Mouse (Mus musculus): ENCODE measurements around the gene Gabrg3. TPM values are rescaled to one million over a fixed set of nuclear protein-coding genes. Genes with fewer than 3 reads are reported as not detected.
"Not testable (repeated sequence)": the region's sequence is repeated elsewhere in the genome, so short reads cannot be mapped to it uniquely, and the experiment has no call there.

Gene Gabrg3
- total RNA-seq, 4 experiments from 2014 or later = 0.03 to 0.05 (median 0.03) TPM; not detected in 1

DNA sequence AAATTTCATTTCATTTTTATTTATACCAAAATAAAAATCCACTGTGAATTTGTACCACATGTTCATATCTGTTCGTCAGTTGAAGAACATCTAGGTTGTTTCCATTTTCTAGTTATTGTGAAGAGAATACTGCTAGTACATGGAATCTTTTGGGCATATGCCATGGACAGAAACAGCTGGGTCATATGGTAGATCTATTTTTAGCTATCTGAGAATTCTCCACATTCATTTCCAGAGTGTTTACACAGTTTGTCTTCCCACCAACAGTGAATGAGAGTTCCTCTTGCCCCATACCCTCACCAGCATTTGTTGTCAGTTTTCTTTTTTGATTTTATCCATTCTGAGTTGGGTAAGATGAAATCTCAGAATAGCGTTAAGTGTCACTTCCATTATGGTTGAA, 75.0 kb downstream of the Gabrg3 start:
- peak; percentile 49 for DNase-seq (ENCODE audit: low spot score)

DNA sequence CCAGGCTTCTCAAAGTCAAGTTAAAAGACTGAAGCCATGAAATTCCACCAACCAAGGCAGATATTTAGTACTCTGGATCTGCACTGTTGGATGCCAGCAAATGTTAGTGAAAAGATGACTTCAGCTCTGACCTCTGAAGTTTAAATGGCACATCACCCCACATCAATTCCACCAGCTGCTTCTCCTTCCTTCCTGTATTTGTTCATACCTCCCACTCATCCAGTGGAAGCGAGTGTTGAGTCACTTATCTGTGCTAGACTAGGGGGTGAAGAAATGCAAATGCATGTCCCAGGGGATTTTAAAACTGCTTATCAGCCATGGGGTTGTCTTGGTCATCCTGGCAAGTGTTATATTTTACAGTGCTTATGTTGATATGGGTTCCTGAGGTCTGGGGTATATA, 79.7 kb downstream of the Gabrg3 start:
- no peak for DNase-seq (ENCODE audit: low spot score)

DNA sequence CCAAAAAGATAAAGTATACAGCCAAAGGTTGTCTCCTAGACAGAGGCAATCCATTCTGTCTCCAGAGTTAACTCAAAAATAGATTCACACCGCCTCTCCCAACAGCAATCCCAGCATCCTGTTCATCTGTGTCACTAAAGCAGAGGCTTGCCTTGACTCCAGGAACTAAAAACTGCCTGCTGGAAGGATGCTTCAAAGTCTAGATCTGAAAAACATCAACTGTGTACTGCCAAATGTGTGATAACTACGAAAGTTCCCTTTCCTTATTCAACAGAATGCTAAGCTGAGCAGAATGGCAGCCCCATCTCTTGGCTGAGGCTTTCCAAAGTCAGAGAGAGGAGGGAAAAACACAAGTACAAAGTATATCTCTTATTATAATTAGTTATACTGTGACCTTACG, 90.3 kb downstream of the Gabrg3 start:
- DNase-seq (ENCODE audit: low spot score) = no peak

DNA sequence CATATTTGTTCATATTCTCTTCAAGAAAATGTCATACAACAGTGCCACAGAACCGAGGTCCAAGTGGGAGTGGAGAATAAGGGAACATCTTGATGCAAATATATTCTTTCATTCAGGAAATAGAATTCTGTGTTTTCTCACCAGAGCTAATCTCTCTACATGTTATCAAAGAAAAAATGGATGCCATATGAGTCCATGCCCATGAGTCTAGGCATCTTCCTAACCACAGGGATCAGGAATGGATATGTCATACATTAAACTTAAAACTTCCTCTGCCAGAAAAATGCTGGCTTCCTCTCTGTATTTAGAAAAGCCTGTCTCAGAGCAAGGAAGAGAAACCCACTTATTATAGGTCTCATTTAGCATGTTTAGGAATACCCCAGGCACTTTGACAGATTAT, 92.9 kb downstream of the Gabrg3 start:
- DNase-seq (ENCODE audit: low spot score) = no peak

DNA sequence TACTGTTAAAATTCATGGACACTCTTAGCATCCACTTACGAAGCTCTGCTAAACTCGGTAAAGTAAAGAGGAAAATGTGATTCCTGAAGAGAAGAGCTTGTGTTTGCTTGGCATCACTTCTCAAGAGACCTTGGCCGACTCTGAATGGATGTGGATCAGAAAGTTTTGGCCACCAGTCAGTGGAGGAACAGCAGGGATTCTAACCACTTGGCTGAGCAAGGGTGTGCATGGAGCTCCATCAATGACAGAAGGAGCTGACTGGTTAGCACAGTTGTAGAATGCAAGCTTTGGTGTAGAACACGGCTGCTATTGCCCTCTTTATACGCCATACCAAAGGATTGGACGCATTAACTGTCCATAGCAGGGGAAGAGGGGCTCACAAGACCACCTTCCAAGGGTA, 93.4 kb downstream of the Gabrg3 start:
- no peak for DNase-seq (ENCODE audit: low spot score)

DNA sequence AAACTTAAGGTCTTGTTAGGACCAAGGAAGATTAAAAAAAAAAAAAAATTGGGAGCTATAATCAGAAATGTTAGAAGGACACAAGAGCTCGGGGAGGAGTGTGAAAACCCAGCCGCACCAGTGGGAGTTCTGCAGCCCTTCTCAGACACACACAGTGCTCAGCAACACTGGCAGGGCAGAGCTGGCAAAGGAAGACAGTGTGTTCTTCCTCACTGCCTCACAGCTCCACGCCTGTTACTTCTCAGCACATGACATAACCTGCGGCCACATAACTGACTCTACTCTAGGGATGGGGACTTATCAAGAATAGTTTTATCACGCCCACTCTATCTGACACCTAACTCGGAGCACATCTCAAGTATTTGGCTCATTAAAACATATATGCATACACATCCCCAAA, 103.8 kb downstream of the Gabrg3 start:
- no peak for DNase-seq (ENCODE audit: low spot score)

DNA sequence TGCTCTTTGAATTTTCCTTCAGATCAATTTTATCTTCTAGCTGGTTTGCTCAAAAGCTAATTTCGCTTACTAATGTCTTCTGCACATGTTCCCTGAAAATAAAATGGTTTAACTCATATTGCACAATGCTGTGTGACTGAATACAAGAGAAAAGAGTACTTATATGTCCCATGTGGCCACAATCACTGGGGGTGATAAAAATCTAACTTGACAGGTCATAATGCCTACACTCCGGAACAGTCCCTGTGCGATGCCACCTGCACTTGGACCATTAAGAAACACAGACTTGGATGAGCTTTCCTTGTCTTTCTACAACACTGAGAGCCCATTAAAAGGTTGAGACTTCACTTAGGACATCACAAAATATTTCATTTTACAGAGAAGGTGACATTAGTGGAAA, 108.1 kb downstream of the Gabrg3 start:
- no peak for DNase-seq (ENCODE audit: low spot score)

DNA sequence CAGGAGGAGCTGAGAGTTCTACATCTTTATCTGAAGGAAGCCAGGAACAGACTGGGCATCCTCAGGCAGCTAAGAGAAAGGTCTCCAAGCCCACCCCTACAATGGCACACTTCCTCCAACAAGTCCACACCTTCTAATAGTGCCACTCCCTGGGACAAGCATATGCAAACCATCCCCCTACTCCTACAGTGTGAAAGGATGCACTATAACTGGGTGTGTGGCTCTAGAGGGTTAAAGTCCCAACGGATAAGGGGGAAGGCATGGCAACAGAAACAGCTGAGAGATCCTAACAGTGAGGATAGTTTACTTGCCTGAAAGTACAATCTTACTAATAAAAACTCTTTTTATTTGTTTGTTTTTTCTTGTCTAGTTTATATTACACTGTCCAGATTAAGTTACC, 126.8 kb downstream of the Gabrg3 start:
- no peak for DNase-seq (ENCODE audit: low spot score)

DNA sequence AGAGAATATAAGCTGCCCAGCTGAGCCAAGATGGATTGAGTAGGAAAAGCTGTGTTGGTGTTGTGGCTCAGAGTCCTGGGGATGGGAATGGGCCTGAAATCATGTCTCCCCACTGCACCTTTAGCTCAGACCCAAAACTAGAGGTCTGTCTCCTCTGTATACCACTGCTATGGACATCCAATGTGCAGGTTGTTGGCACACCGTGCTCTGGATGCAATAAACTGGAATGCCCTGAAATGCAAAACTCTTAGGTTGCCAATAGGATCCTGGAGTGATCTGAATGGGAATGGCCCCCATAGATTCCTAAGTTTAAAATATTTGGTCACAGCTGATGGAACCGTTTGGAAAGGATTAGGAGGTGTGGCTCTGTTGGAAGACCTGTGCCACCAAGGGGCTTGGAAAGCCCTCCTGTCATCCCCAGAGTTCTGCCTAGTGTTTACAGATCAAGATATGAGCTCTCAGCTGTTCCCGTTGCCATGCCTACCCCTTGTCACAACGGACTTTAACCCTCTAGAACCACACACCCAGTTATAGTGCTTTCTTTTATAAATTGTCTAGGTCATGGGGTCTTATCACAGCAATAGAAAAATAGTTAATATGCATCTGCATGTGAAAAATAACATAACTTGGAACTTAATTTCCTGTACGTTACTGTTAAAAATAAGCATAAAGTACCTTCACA, 128.0 kb downstream of the Gabrg3 start:
- no peak for DNase-seq (ENCODE audit: low spot score)

DNA sequence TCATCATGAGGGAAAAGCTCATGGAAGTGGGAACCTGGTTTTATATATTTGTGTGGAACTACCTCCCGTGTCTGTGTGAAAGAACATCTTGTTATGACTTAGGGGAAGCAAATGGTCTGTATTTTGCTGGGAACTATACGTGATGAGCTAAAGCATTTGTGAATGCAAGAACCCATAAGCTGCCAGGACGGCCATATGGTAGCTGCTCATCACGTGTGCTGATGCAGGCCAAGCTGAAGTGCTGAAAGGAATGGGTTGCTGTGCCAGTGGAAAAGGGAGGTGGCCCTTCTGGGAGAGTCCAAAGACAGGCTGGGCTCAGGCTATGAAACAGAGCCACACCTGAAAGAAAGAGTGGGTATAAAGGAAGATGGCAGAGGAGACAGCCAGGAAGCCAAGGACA, 143.0 kb downstream of the Gabrg3 start:
- no peak for DNase-seq (ENCODE audit: low spot score)

DNA sequence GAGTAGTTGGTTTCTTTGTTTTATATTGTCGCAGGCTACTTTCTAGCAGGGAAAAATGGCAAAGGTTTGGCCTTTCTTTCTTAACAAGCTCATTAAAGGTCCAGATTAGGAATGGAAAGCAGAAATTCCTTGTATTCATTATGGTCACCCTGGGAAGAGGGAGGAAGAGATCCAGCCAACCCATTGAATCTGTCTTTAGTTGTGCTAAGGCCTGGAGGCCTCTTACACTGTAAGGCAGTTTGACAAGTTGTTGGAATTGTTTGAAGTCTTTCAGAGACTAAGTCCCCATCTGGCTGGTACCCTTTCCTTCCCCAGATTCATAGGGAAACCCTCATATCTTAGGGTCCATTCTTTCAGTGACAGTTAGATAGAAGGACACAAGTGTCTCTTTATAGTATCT, 172.9 kb downstream of the Gabrg3 start:
- DNase-seq (ENCODE audit: low spot score) = no peak

DNA sequence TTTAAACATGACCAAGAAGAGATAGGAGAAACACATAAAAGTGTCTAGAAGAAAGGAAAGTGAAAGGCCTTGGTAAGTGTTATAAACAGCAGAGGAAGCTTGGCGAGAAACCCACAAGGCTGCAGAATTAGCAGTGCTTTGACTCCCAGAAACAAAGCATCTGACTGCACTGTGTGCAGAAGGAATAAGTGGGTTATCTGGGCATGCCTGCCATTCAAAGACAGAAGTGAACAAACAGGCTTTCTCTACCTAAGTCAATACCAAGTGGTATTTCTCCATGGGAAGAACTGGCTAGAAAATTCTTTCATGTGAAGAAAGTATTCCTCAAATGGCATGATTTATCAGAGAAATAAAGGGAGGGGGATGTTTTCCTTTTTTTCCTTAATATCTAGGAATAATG, 201.0 kb downstream of the Gabrg3 start:
- no peak for DNase-seq (ENCODE audit: low spot score)

DNA sequence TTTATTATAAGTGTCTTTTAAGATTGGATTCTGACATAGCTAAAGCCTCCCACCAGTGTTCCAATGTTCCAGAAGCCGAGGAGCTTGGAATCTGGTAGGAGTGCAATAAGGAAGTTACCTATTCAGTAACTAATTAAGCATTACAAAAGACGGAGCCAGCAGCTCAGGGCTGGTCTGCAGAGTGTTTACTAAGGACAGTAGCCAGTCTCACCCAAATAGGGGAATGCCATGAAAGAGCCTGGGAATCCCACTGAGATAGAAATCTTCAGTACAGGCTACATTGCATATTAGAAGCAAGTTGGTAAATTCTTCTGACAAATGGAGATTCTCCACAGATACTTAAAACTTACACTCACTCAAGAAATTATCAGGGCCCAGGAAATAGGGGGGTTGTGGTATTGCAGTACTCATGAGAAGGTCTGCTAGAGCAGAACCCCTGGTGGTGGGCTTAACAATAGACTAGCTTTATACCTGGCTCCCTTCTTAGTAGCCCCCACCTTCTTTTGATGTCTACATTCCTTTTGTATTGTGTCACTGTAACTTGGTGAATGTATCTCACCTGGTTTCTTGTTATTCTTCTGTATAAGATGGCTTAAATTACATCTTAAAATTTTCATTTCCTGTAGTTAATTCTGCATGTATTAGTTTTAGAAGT, 211.0 kb downstream of the Gabrg3 start:
- DNase-seq (ENCODE audit: low spot score) = not testable (repeated sequence)

DNA sequence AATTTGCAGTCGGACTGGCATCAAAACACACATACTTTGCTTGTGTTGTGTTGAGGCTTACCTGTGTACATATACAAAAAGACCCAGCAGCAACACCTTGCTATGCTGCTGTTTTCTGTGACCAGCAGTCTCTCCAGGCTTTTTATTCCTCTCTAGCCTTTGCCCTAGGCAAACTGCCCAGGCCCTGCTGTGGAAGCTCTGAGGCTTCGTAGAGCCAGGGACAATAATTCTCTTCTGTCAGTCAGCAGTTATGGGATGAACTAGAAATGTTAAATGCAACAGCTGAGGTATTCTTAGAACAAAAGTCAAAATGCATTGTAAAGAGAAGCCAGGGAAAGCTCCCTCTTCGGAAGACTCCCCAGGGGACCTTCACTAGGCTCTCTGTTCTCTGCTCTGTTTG, 220.1 kb downstream of the Gabrg3 start:
- no peak for DNase-seq (ENCODE audit: low spot score)

DNA sequence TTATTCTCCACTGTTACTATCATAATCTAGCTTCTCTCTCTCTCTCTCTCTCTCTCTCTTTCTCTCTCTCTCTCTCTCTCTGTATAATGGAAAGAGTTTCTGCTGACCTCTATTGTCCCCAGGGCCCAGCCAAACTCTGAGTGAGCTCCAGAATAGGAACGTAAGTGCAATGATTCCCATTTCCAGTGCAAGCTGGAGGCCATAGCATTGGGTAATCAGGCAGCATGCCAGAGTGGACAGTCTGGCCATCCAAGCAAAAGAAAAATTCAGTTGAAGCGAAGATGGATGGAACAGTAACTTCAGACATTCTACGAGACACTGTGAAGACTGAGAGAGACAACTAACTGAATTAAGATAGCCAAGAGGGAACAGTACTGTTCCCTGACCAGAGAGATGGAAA, 228.8 kb downstream of the Gabrg3 start:
- DNase-seq (ENCODE audit: low spot score) = peak; percentile 11

DNA sequence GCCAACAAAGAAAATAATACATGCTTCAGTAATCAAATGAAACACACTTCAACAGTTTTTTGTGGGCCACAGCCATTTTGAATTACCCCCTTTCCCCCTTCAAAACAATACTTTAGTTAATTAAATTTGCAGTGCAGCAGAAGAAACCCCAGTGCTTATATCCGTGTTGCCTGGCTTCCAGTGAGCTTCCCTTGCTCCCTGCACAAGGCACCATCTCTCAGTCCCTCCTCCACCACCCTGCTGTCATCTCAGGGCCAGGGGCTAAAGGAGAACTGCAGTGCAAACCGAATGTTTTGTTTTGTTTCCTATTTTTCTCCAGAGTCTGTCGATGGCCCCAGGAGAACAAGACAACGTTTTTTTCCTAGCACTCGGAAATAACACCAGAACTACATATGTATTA, 233.2 kb downstream of the Gabrg3 start:
- no peak for DNase-seq (ENCODE audit: low spot score)

DNA sequence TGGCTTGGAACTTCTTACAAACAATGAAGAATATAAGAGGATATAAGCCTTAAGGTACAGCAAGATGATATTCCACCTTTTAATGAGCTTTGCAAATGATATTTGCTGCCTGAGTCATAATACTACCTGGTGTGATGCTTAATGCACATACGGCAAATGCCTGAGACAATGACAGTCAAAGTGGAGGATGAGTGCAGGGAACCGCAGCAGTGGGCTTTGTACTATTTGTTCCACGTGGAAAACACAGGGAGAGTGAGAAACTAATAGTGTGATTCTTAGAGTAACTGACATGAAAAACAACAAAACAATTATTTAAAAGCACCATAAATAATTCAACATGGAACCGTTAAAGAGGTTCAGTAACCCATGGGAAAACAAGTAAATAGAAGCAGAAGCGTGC, 236.2 kb downstream of the Gabrg3 start:
- DNase-seq (ENCODE audit: low spot score) = no peak

DNA sequence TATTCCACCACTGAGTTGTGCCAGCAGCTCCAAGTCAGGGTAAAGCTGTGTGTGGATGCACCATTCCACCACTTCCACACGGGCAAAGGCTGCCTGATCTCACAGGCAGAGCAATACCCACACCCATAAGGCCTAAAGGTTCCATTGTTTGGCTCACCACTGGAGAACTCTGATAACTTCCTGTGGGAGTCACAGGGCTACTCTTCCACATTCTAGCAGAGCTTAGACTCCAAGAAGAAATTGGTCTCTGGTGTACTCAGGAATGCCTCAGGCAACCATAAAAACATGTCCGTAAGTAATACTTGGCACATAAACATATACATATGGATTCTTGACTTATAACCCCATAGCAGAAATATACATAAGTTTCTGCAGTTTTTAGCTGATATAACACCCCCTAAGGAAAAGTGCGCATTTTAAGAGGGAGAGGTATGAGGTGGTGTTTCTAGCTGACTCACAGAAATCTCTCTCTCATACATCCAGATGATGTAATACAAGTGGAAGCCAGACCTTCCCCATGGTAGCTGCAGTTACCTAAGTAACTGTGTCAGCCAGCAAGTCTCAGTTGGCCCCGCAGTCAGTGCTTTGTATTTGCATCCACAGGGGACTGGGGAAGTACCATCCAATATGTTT, 248.8 kb downstream of the Gabrg3 start:
- no peak for DNase-seq (ENCODE audit: low spot score)

DNA sequence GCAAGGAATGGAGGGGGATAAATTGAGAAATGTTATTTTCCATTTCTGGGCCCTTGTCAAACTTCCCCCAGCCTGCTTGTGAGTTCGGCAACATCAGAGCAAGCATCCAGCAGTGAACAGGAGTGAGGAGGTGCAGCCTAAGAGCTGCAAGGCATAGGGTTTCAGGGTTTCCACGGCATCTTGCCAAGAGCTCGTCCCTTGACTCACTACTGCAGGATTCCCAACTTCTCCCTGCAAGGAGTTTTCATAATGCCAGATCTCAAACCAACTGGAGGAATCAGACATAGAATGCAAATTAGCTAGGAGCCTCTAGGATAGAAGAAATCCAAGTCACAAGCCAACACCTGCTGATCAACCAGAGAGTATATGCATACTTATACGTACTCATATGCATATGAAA, 254.0 kb downstream of the Gabrg3 start:
- DNase-seq (ENCODE audit: low spot score) = no peak

DNA sequence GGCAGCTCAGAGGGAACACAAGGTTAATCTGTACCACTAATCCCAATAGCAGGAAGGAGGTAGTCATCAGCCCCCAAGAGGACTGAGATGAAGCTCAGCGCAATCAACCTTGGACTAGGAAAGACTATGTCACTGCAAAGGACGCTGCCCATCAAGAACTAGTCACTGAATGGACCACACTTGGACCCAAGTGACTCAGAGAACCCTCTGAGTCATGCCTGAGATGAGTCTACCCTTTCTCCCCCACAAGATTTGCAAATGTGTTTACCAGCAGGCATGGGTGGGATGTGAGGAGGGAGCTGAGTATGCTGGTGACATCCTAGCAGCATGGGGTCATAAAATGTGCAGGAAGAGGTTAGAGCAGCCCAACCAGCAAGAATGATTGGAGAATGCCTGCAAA, 254.5 kb downstream of the Gabrg3 start:
- no peak for DNase-seq (ENCODE audit: low spot score)

DNA sequence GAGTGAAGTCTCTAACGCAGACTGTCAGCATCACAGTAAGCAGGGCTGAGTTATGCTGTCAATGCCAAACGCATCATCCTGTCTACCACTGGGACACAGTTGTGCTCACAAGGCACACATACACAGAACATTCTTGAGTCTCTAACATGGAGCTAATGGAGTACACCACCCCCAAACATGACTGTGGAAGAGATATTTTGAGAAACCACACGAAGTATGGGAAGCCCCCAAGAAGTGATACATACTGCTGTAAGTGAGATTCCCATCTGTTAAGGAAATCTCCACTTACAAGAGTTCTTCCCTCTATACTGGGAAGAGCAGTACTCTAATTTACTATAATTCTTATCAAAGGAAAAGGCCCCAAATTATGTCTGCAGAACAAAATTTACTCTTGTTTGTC, 286.9 kb downstream of the Gabrg3 start:
- no peak for DNase-seq (ENCODE audit: low spot score)

DNA sequence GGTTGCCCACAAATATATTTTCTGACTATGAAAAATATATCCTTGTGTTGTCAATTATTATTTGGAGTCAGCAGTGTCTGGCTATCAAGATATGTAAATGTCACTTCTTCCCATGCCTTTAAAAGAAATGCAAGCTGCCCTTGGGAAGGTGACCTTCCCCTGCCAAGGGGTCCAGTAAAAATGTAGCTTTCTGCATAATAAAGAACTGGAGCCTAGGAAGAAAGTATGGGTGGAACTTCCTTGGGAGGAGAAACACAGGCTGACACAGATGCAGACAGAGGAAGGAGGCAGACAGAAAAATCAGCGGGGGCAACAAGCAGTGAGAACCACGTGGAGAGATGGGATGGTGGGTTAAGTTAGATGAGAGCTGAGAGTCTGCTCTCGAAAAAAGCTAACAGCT, 304.9 kb downstream of the Gabrg3 start:
- DNase-seq (ENCODE audit: low spot score) = no peak

DNA sequence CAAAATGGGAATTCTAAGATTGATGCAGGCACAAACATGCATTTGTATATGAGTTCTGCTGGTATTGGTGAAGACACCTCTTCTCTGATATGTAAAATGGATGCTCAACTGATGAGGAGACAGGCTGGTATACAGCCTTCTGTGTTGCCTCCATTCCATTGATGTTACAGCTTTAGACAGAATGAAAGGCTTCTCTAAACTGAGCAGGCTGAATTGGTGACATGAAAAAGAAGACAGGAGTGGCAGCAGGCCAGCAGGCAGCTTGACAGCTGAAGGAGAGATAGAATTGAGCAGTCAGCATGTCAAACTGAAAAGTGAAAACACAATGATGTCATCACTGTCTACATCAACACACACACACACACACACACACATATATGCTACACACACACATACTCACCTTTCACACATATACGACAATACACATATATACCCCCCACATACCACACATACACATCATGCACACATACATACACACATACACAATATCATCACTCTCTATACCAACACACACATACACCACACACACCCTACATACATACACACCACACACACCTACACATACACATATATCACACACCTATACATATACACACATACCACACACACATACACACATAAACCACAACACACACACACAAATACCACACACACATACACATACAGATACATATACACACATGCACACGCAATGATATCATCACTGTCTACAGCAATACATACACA, 315.4 kb downstream of the Gabrg3 start:
- DNase-seq (ENCODE audit: low spot score) = no peak

Data from heart, adult 8-10 months (tissue).